Mouse (Mus musculus): ENCODE results near the gene Ces2a. TPM values are rescaled to one million over a fixed set of nuclear protein-coding genes. Genes with fewer than 3 reads are reported as not detected.

Gene Ces2a
- total RNA-seq (2021) = not detected
- long read RNA-seq, experiment 1 = 0 reads
- long read RNA-seq, experiment 2 = 0 reads

- DNase-seq (ENCODE audit: low spot score in 2 of 2) = no peak
These were observed at the start of gene Ces2a for GRCm38 (mm10) chr8:104733753-104734152. Ces2a (plus strand) TSS chr8:104734003.

GRCm38 (mm10) chr8:104688433-104688832 lies 45.4 kb upstream of the Ces2a start:
- no peak for DNase-seq (ENCODE audit: low spot score in 2 of 2)

GRCm38 (mm10) chr8:104698556-104698955 lies 35.2 kb upstream of the Ces2a start:
- DNase-seq (ENCODE audit: low spot score in 2 of 2) = no peak

GRCm38 (mm10) chr8:104701900-104702299 lies 31.9 kb upstream of the Ces2a start:
- no peak for DNase-seq (ENCODE audit: low spot score in 2 of 2)

GRCm38 (mm10) chr8:104721166-104721565 lies 12.6 kb upstream of the Ces2a start:
- DNase-seq (ENCODE audit: low spot score in 2 of 2) = no peak

- DNase-seq (ENCODE audit: low spot score in 2 of 2) = no peak
These were observed 2.4 kb upstream of the Ces2a start for GRCm38 (mm10) chr8:104731451-104731850.

GRCm38 (mm10) chr8:104731969-104732368 lies 1.8 kb upstream of the Ces2a start:
- DNase-seq (ENCODE audit: low spot score in 2 of 2) = no peak

GRCm38 (mm10) chr8:104742039-104742438 lies 8.2 kb downstream of the Ces2a start:
- DNase-seq (ENCODE audit: low spot score in 2 of 2) = no peak

GRCm38 (mm10) chr8:104743410-104743809 lies 9.6 kb downstream of the Ces2a start:
- no peak for DNase-seq (ENCODE audit: low spot score in 2 of 2)

- DNase-seq (ENCODE audit: low spot score in 2 of 2) = no peak
These were observed 19.0 kb downstream of the Ces2a start for GRCm38 (mm10) chr8:104752818-104753217.

GRCm38 (mm10) chr8:104757621-104758020 lies 23.8 kb downstream of the Ces2a start:
- DNase-seq (ENCODE audit: low spot score in 2 of 2) = no peak

- no peak for DNase-seq (ENCODE audit: low spot score in 2 of 2)
These were observed 24.4 kb downstream of the Ces2a start for GRCm38 (mm10) chr8:104758209-104758608.

GRCm38 (mm10) chr8:104761126-104761525 lies 27.3 kb downstream of the Ces2a start:
- no peak for DNase-seq (ENCODE audit: low spot score in 2 of 2)

GRCm38 (mm10) chr8:104766485-104766884 lies 32.7 kb downstream of the Ces2a start:
- DNase-seq (ENCODE audit: low spot score in 2 of 2) = no peak

- no peak for DNase-seq (ENCODE audit: low spot score in 2 of 2)
These were observed 36.6 kb downstream of the Ces2a start for GRCm38 (mm10) chr8:104770365-104770764.

GRCm38 (mm10) chr8:104787049-104787448 lies 53.2 kb downstream of the Ces2a start:
- DNase-seq (ENCODE audit: low spot score in 2 of 2) = no peak

- DNase-seq (ENCODE audit: low spot score in 2 of 2) = no peak
These were observed 55.1 kb downstream of the Ces2a start for GRCm38 (mm10) chr8:104788929-104789328.

GRCm38 (mm10) chr8:104789886-104790680 lies 56.3 kb downstream of the Ces2a start:
- DNase-seq (ENCODE audit: low spot score in 2 of 2) = no peak

Small RNAs within 50 kb of the gene (microRNA-seq; reads per million reads assigned to microRNA genes)
- gene Gm44328 (ENCODE audit: borderline number of aligned reads in 2 of 2) = 0 reads per million in 2 experiments

Other genes with a start within 250 kb of the Ces2a start
- under 1 TPM in 1 of 2 experiments, not detected in 1; 0.19 TPM for gene Terb1, start 224.1 kb upstream of the Ces2a start, total RNA-seq (2021)
- 10 to 100 TPM; 31.2 to 38.1 TPM for gene Nae1, start 199.4 kb upstream of the Ces2a start, total RNA-seq (2021)
- 1 to 10 TPM; 1.6 to 3.1 TPM for gene Car7, start 199.3 kb upstream of the Ces2a start, total RNA-seq (2021)
- gene Pdp2, start 142.6 kb upstream of the Ces2a start, total RNA-seq (2021) = 10 to 100 TPM; 34.8 to 34.9 TPM
- gene Cdh16, start 109.6 kb upstream of the Ces2a start, total RNA-seq (2021) = under 1 TPM in 1 of 2 experiments, not detected in 1; 0.86 TPM
- 1 to 10 TPM; 2.7 to 9.4 TPM for gene Rrad, start 102.7 kb upstream of the Ces2a start, total RNA-seq (2021)
- gene Ciao2b, start 92.0 kb upstream of the Ces2a start, total RNA-seq (2021) = 10 to 100 TPM; 40.7 to 50.0 TPM
- gene Ces2b, start 97.6 kb downstream of the Ces2a start, total RNA-seq (2021) = under 1 TPM; 0.19 to 0.36 TPM
- gene Ces2c, start 113.1 kb downstream of the Ces2a start, total RNA-seq (2021) = not detected
- 1 to 10 TPM; 3.1 to 3.2 TPM for gene Ces2e, start 192.3 kb downstream of the Ces2a start, total RNA-seq (2021)
- not detected for gene Ces2f, start 213.4 kb downstream of the Ces2a start, total RNA-seq (2021)
- 1 to 10 TPM; 2.0 to 4.2 TPM for gene Ces2g, start 227.7 kb downstream of the Ces2a start, total RNA-seq (2021)